Mouse (Mus musculus): ENCODE measurements at regions not wholly inside any gene's neighbourhood (a gene's known extent, or its start where the extent isn't known, plus 50 kb on each side); places are given as distances from the start of the nearest gene placed in this dataset.

DNA sequence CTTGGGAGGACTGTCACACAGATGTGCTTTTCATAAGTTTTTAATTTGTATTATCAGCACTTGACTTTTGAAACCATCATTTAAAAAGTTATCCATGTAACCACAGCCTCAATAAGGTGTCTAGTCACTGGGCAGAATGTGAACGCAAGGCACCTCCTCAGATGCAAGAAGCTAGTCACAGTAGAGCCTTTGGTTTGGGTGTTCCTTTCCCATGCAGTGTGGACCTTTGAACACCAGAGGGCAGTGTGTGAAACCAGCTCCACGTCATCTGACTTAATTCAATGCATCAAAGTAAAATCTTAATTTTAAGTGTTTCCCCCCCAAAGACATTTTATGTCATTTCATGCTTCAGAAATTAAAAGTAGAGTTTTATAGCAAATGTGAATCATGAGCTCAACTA is 166.2 kb upstream of the Nabp1 start:
- DNase-seq, result peak; percentile 70

DNA sequence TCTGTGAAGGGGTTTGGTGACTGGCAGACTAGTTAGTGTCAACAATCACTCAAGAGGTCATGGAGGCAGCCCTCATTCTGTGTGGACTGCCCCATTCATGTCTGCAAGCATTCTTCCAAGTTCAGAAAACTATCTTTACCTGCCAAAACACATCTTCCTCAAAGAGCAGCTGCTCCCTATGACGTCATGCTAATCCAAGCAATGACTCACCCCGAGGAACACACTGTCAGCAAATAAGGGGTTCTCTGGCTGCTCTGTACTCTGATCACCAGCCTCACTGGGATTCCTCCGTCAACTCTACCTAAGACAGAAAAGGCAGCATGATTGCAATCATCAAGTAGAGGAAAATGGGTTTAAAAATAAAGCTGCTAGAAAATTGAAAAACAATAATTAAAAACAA is 165.4 kb upstream of the Nabp1 start:
- no peak for DNase-seq

DNA sequence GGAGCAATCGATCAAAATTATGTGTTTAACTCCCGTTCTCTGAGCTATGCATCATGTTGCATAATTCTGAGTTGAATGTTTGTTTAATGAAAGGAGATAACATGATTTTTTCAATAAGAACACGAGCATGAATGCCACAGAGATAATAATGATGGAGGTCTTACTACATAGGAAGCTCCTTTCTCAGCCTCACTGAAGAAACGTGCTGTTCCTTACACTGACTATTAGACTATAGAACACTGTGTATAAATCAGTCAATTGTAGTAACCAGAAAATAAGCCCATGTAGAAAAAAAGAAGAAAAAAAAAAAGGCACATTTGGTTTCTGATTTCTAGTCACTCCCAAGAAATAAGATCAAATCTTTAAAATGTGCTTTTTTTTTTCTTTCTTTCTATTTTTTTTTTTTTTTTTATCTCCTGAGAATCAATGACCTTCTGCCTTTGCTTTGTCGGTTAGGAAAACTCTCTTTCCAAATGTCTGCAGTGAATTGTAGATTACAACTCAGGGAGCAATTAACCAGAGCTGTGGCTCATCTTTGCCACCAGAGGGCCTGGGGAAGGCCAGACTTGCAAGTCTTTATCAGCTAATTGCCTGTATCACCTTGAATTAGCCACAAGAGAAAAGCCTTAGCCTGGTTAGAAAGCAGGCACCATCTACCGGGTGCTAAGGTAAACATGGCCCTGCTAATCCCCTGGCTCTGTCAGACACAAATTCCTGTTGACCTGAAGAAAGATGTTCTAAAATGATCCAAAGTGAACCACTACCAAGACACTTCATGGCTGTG is 160.5 kb upstream of the Nabp1 start:
- no peak for DNase-seq

DNA sequence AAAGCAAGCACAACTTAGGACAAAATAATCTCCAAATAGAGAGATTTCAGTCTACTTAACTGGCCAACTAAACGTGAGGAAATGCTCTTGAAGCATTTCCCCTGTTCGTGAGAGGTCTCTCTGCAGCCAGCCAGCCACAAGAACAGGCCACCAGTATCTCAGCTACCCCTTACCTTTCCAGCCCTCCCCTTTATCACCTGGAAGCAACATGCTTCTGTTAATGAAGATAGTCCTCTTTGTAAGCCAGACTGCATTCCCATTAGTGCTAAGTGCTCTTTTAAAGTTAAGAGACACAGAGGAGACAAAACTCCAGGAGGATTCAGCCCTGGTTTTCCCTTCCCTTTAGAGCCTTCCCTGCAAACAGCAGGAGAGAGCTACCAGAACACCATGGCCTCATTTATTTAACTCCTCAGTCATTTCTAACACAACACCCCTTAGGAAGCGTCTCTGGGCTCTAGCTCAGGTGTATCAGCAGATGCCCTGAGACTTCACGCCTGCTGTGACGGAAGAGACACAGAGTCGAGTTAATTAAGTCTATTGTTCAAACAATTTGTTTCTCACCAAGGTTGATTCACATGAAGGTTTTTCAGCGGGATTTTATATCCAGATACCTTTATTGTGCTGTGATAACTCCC is 157.8 kb upstream of the Nabp1 start:
- no peak for DNase-seq

DNA sequence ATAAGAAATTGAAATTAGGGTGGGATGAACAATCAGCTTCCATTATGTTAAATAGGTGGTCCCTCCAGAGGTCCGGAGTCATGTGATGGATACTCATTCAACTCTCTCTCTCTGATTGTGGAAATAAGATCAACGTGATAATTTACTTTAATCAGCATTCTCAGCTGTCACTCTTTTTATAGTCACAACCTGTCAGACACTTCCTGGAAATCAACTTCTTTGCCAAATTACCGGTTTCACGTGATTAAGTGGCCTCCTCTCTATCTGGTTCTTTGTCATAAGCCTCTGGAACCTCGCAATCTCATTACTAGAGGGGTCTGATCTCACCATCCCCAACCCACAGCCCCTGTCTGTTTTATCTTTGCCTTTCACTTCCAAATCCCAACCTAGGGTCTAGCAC is 155.6 kb upstream of the Nabp1 start:
- DNase-seq, result no peak

DNA sequence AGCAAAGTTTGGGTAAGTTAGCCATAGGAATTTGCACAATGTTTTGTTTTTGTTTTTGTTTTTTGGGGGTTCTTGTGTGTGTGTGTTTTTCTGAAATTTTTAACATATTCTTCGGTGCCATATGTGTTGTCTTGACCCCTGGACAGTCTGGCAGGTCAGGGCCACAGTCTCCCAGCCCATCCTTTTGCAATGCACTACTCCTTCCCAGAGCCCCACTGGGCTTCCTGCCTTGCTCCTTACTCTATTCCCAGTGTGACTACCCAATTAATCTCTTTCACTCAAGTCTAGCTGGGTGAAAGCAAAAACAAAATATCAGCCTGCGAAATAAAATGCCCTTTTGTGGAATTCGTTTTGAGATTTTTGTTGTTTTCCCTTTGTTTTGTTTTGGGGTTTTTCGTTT is 154.6 kb upstream of the Nabp1 start:
- DNase-seq, result no peak

DNA sequence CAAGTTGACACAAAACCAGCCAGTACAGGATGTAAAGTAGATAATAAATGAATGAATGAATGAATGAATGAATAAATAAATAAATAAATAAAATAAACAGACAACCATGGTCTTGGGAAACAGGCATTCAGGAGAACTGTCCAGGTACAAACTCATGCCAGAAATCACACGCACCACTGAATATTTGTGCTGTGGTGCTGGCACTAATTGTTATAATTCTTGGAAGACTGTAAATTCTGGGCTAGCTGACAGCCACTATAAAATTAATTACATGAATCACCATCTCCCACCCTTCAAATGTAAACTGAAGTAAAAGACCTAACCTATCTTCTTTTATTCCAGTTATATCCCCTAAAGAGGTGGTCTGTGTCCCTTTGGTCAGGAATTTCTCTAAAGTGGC is 151.6 kb upstream of the Nabp1 start:
- no peak for DNase-seq

DNA sequence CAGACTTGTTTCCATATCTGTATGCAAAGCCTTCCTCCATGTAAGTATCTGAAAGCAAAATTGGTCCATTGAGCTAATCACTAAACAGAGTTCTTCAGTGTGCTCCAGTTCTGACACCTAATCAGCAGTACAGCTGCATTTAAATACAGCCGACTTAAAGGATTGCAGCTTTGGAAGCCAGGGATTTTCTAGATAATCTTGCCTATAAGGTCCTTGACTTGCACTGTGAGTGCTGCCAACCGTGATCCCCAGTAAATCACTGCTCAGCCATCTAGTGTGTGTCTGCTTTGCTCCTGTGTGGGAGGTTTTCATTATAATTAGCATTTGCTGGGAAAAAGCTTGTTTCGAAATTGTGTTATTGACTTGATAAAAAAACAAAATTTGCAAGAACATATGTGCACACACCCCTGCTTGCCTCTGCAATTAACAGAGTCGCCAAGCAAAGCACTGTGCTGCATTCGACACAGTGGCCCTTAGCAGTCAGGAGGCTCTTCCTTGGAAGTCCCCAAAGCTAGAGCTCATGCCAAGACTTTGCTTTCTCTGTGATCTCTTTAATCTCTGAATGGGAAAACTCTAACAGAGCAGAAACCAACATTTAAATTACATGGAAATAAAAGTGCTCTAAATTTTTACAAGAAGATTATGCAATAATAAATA is 150.0 kb upstream of the Nabp1 start:
- no peak for DNase-seq

DNA sequence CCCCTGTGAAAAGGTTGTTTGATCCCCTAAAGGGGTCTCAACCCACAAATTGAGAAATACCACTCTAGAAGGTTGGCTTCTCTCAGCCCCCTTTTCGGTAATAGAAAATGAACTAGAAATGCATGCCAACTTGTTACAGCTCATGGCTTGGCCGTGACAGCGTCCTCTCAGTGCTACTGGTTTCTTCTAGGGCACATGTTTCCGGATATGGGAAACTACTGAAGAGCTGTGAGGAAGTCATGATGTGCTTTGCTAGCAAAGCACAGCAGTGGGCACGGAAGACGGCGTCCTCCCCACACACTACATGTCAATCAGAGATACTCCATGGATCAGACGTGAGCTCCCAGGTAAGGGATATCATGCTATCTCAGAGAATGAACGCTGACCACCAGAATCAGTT is 148.1 kb upstream of the Nabp1 start:
- DNase-seq, result no peak

DNA sequence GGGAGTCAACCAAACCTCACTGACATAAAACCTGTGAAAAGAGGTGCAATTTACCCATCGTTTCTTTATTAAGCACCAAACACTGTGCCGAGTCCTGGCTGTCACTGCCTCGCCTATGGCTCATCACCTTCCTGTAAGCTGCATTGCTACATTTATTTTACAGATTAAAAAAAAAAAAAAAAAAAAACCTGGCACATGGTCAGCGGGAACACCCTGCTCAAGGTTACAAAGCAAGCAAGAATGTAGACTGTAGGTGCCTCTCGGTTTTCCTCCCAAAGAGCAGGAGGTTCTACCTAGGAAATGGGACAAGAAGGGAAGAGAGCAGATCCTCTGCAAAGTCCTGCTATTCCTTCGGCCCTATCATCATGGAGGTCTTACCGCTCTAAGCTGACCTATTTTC is 146.9 kb upstream of the Nabp1 start:
- DNase-seq, result no peak

DNA sequence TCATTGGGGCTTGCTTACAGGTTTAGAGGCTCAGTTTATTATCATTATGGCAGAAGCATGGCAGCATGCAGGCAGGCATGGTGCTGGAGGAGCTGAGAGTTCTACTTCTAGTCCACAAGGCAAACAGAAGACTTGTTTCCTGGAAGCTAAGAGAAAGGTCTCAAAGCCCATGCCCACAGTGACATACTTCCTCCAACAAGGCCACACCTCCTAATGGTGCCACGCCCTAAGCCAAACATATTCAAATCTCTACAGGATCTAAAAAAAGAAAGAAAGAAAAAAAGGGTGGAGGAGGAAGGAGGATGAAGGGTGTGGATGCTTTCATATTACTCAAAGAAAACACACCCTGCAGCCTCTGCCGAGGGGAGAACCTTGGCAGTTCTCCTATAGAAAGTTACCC is 146.3 kb upstream of the Nabp1 start:
- no peak for DNase-seq

DNA sequence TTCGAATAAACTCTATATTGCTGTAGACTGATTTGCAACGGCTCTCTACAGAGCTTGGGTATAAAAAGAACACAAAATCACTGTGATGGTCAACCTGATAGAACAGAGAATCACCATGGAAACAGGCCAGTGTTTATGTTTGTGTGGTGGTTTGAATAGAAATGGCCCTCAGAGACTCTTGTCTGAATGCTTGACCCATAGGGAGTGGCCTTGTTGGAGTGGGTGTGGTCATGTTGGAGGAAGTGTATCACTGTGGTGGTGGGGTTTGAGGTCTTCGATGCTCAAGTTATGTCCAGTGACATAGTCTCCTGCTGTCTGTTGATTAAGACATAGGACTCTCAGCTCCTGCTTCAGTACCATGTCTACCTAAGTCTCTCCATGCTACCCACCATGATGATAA is 144.8 kb upstream of the Nabp1 start:
- DNase-seq, result no peak

DNA sequence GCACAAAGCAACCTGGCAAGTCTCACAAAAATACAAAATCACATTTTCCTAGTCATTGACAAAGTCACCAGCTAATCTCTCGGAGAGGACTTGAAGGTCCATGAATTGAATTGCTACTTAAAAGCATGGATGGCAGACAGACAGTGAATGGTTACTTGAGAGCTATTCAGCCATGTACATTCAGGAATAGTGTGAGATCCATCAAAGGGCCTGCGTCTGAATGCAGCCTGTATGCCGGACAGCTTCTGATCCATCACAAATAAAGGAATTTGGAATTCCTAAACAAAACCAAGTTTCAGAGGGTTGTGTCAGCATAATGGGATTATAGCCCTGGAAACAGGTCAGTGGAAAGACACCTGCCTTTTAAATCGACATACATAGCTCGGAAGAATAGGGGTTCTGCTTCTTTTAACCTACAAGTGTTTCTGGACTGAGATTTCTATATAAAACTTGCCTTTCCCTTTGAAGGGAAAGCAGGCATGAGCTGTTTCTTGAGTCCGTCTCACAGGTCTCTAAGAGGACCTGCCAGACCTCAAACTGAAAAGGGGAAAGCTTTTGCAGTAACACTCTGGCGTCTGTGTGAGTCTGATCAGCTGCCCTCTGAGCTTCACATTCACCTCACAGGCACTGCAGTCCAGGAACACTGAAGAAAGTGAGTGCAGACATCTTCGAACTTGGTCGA is 144.1 kb upstream of the Nabp1 start:
- DNase-seq, result no peak

DNA sequence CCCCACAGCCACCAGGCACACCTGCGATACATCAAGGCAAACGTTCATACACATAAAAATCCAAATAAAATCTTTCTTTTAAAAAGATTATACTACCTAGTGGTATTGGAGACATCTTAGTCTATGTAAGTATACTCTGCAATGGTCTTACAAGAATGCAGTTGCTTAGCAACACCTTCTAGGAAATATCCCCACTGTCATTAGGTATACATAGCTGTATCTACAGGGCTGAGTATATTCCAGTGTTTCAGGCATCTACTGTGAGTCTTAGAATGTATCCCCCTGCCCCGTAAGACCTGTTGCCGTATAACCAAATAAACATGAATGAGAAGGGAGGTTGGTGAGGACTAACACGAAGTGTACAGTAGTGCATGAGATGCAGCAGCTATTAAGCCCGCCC is 142.8 kb upstream of the Nabp1 start:
- no peak for DNase-seq

DNA sequence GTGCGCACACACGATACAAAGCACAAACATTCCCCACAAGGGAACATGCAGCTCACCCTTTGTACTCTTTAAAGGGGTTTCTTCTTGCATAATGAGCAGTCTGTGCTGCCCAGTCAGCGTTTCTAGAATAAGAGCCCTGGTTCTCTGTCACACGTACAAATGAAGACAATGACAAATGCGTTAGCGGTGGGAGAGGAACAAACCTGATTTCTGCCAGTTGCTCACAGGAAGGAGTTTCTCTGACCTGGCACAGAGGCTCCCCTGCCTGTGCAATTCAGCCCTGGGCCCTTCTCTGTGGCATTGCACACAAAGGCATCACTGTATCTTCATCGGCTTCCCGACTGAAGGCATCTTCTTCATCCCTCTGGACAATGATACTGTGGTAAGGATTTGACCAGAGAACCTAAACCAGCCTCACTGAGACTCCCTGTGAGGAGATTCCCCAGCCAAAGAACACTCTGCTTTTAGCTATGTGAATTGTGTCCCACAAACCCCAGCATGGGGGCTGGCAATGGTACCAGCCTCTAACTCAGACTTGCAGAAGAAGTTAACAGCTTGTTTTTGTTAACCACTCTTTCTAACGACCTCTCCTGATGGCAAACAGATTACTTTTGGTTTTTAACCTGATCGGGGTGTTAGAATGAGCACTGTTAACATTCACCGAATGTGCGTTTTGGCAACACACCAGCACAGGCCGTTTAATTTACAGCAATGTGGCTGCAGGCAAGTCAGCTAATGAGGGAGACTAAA is 139.5 kb upstream of the Nabp1 start:
- DNase-seq, result no peak

DNA sequence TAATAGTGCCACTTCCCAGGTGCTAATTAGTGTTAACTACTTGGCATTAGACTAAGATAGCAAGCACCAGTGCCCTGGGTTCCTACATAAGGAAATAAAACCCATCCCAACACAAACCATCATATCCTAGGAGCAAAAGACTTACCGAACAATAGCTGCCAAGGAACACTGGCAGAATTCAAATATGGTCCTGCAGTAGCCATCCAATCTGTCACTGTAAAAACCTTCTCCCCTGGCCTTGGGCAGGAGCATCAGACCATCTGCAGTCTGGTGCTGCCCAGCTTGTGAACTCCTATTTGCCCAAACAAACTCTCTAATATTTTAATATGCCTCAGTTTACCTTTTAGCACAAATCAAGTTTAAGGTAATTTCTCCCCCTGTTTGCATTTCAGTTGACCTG is 137.9 kb upstream of the Nabp1 start:
- no peak for DNase-seq

DNA sequence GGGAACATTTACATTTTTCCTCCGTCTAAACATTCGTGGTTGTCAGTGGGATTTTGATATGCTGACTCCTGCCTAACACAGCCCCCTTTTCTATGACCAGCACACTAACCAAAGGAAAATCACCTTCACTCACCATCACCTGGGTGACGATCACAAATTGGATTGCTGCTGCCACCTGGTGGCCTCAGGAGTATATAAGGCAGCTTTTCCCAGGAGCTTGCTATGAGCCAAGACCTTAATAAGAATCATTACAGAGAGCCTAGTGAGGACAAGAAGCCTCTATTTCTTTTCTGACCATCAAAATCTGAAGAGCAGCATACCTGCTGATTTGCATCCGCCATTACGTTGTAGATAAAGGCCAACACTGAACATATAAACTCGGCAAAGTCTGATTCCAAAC is 137.3 kb upstream of the Nabp1 start:
- peak; percentile 45 for DNase-seq

DNA sequence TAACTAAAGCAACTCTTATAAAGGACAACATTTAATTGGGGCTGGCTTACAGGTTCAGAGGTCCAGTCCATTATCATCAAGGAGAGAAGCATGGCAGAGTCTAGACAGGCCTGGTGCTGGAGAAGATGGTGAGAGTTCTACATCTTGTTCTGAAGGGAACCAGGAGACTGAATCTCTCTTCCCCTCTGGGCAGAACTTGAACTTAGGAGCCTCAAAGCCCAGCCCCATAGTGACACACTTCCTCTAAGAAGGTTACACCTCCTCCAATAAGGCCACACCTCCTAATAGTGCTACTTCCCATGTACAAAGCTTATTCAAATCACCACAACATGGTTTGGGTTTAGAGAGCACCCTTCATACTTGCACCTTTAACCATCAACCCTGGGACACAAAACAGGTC is 136.5 kb upstream of the Nabp1 start:
- DNase-seq, result no peak

DNA sequence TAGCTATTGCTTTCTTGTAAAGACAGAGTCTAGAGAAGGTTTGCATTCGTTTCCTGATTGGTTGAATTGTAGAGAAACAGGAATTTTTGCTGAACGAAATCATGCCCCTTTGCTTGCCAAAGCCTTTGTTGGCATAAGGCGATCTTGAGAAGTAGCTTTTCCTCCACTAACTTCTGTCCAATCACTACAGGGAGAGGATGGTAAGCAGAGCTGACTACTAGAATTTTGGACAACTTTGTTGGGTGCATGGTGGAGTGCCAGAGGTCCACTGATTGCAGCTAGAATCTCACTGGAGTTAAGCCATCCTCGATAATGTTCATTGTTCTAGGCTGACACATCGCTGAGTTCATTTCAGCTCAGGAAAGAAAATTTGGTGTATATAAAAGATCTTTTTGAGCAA is 131.1 kb upstream of the Nabp1 start:
- DNase-seq, result no peak

DNA sequence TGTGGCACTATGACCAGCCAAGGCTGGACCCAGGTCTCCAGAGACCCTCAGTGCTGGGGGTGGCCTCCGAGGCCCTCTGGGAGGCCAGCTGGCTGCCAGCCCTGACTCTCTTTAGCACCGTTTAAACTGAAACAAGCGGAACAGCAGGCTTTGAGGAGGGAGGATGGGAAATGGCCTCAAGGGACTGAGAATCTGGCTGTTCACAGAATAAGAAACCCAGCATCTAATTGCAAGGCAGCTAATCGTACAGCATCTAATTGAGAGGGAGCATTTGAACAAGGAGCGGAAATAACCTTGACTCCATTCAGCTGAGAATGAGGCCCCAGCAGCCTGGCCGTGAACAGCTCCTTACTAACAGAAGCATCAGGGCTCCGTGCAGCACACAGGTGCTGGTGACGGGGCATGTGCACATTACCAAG is 129.2 kb upstream of the Nabp1 start:
- DNase-seq, result peak; percentile 12

DNA sequence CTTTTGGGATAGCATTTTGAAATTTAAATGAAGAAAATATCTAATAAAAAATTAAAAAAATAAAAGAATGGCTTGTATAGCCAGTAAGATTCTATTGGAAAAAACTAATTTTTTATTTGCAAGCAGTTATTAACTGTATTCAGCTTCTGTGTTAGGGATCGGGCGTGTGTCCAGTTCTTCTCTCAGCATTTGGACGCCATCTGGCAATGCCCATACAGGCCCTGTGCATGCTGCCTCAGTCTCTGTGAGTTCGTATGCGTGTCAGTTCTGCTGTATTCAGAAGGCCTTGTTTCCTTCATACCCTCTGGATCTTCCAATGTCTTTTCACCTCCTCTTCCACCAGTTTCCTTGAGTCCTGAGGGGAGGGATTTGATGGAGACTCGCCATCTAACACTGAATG is 123.8 kb upstream of the Nabp1 start:
- DNase-seq, result no peak

DNA sequence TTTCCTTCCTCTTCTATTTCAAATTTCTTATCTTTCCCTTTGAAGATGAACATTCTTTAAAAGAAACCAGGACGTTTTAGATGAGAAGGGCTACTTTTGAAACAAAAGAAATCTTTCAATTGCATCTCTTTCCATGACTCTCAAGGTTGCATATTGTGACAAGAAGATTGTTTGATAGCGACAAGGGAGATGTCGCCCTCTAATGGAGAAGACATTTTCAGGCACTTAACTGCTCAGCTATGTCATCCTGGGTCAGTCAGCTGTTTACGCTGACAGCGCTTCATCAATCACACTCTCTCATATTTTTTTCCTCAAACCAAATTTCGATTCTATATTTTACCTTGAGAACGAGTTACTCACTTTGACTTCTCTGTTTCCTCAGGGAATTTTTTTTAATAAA is 122.2 kb upstream of the Nabp1 start:
- DNase-seq, result no peak

Measured in adrenal gland, postnatal 25 days (tissue).